Mouse (Mus musculus) bone marrow macrophage, adult 2 months (primary cell): ENCODE results near the gene Sec14l2. TPM values are rescaled to one million over a fixed set of nuclear protein-coding genes. Genes with fewer than 3 reads are reported as not detected.

Source experiments
- H3K27ac ChIP-seq: 2 replicates; pipeline ENCODE4 v1.5.1; 2012; ENCODE audit warnings: low read depth, low read length; ENCODE audit not compliant: insufficient read depth
- H3K4me1 ChIP-seq: 2 replicates; pipeline ENCODE4 v1.6.1; 2012; ENCODE audit warnings: low read length; ENCODE audit not compliant: control insufficient read depth, insufficient read depth
- H3K4me3 ChIP-seq: 2 replicates; pipeline ENCODE4 v1.5.1; 2012; ENCODE audit warnings: mild to moderate bottlenecking, low read length, moderate library complexity; ENCODE audit not compliant: insufficient read depth
- CTCF ChIP-seq: IDR thresholded peaks from 2 replicates; pipeline ENCODE4 v1.5.1; 2012; ENCODE audit warnings: low read depth, mild to moderate bottlenecking, low read length, moderate library complexity
- POLR2A ChIP-seq: IDR thresholded peaks from 2 replicates; pipeline ENCODE4 v1.6.1; 2012; ENCODE audit warnings: mild to moderate bottlenecking, low read depth, low read length, borderline replicate concordance
- polyA plus RNA-seq: library from polyadenylated mRNA; stranded (reverse); fragments of >200 nt; gene quantifications from 2 replicates; pipeline ENCODE4 v1.2.4, GENCODE M21; 2012; ENCODE audit not compliant: missing spikeins, insufficient read depth, insufficient read length

Gene Sec14l2
- polyA plus RNA-seq, 1 experiment = not detected

GRCm38 (mm10) chr11:4103522-4103921 is 19.7 kb downstream of the Sec14l2 start:
- H3K27ac ChIP-seq = no peak overlapping the region
- no peaks in the 10 kb centered on the region; the same call in 1 of the 2 replicates for H3K4me1 ChIP-seq
- H3K4me3 ChIP-seq = no peak overlapping the region
- TF ChIP-seq CTCF = no peak
- TF ChIP-seq POLR2A = no peak

GRCm38 (mm10) chr11:4101851-4102250 is 21.4 kb downstream of the Sec14l2 start:
- Histone ChIP-seq H3K4me1 (peaks cover 4% of the 10 kb centered on the region), H3K4me3 (no peak overlapping the region), H3K27ac (no peak overlapping the region)
- TF ChIP-seq POLR2A = no peak
- TF ChIP-seq CTCF = no peak

DNA sequence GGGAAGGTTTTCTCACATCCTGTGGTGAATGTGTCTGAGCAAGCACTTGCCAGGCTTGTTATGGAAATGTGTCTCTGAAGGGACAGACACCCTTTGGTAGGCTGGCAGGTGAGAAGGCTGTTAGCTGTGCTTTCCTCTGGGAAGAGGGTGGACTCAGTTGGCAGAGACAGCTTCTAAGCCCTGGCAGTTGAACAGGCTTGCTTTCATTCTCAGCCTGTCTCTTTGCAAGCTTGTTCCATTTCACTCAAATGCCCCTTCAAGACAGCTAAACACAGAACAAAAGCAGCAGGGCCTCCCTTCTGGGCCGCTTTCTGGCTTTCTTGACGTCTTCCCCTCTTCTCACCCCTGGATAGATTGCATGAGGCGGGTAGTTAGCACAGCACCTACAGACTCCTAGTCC is 23.8 kb downstream of the Sec14l2 start:
- H3K4me3 ChIP-seq = no peak overlapping the region
- H3K4me1 ChIP-seq = peaks cover 9% of the 10 kb centered on the region
- no peak overlapping the region for H3K27ac ChIP-seq
- no peak for TF ChIP-seq POLR2A
- TF ChIP-seq CTCF = no peak

DNA sequence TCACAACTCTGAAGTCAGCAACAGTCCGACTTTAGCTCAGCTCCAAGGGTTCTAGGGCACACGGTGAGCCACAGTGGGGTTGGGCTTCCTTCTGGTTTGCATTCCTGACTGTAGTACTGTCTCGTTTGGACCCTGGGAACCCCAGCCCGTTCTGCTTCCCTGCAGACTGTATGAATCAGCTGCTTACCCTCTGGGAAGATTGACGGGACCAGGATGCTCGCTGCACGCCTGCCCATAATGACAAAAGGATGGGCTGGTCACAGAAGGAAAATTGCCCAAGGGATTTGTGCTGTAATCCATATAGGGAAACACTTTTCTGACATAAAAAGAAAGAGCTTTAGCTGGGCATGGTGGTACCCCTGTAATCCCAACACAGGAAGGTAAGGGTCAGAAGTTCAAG is 24.4 kb downstream of the Sec14l2 start:
- no peak overlapping the region for H3K27ac ChIP-seq
- TF ChIP-seq CTCF (no peak), POLR2A (no peak)
- no peak overlapping the region for H3K4me3 ChIP-seq
- H3K4me1 ChIP-seq = peaks cover 9% of the 10 kb centered on the region

DNA sequence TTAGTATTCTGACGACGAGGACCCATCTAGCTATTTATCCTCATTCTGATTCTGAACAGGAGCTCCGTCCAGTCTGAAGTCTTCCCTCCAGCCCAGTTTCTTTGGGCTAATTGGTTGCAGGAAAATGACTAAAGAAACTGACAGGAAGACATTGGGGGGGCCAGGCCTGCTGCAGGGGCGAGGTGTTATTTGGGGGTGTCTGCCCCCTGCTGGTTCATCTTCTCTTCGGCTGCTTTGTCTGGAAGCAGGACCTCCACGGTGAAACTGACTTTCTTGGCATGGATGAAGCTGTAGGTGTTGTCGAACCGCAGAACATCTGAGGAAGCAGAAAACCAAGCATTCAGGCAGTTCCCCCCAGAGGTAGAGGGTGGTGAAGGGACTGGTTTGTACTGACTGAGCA is 25.1 kb downstream of the Sec14l2 start:
- peaks cover 9% of the 10 kb centered on the region for H3K4me1 ChIP-seq

GRCm38 (mm10) chr11:4097091-4097621 is 26.1 kb downstream of the Sec14l2 start:
- no peak for TF ChIP-seq POLR2A
- TF ChIP-seq CTCF = no peak
- Histone ChIP-seq H3K4me1 (peaks cover 9% of the 10 kb centered on the region), H3K27ac (peak overlapping the region; percentile 60), H3K4me3 (peak overlapping the region; percentile 68)

More for the DNA sequence above, 25.1 kb downstream of the Sec14l2 start:
- no peak for TF ChIP-seq POLR2A
- TF ChIP-seq CTCF = no peak
- H3K4me3 ChIP-seq = no peak overlapping the region
- no peak overlapping the region for H3K27ac ChIP-seq

DNA sequence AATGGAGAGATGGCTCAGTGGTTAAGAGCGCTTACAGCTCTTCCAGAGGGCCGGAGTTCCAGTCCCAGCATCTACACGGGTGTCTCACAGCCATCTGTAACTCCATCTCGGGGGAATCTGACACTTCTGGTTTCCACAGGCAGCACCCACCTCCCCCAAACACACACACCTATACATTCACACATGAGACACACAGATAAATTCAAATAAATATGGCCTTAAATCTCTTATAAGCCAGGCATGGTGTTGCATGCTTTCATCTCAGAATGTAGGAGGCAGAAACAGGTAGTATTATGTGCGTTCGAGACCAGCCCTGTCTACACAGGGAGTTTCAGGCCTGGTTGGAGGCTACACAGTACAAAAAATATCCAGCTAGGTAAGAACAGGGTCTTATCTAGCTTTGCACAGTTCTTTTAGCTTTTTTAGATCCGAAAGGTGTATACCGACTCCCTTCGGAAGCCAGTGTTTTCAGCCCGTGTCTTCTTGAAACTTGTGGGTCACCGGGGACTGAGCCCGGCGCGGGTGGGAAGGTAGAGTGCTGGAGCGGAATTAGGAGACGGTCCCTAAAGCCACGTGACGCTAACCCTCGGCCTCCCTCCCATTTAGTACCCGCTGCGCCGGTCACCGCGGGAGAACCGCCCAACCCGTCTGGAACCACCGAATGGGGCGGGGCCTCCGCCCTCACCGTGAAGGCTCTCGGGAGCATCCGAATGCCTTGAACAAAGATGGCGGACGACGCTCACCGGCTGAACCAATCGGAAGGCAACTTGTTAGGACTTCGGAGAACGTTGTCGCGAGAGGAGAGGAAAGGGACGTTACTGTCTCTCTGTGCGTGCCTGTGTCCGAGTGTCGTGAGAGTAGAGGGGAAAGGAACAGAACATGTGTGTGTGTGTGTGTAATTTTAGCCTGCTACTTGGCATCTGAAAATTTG is 26.9 kb downstream of the Sec14l2 start:
- Histone ChIP-seq H3K4me3 (peak overlapping the region; percentile 68), H3K4me1 (peaks cover 9% of the 10 kb centered on the region), H3K27ac (peak overlapping the region; percentile 61)
- no peak for TF ChIP-seq CTCF
- no peak for TF ChIP-seq POLR2A

GRCm38 (mm10) chr11:4095171-4096053 is 27.8 kb downstream of the Sec14l2 start, which contains the start of gene Mtfp1:
TSS of gene Mtfp1 (minus strand) at chr11:4095445.
- Histone ChIP-seq H3K27ac (peak within 1 kb of the TSS; percentile 61), H3K4me1 (peaks cover 9% of the 10 kb centered on the region), H3K4me3 (peak within 1 kb of the TSS; percentile 81)
- TF ChIP-seq CTCF (no peak), POLR2A (no peak)

DNA sequence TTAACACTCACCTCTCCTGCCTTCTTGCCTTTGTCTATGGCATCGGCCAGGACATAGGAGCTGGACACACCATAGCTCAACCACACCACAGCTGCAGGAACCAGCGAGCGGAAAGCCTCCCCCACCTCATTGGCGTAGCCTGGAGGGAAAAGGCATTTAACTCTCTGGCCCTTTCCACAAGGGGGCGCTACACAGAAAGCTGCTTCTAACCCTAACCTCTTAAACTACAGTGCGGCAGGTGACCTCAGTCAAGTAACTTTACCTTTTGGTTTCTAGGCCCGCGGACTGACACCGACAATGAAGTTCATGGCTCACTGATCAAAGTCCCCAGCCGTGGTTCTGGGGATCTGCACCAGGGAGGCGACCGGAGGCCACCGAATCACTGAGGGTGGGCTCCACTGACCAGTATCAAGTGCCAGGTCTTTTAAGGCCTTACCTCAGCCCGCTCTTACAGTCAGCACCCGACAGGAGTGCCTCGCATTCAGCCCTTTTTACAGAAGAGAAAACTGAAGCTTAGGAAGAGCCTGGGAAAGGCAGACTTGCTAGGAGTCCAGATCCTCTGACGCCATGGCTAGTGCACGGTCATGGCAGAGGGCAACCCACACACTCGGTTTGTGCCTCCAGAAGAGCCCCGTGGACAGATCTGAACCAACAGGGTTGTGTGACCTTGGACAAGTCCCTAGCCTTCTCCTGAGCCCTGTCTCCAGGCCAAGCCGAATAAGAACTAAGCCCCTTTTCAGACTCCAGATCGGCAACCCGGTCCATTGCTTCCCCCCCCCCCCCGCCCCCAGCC is 28.6 kb downstream of the Sec14l2 start:
- Histone ChIP-seq H3K4me1 (peaks cover 9% of the 10 kb centered on the region), H3K4me3 (peak overlapping the region; percentile 81), H3K27ac (no peak overlapping the region)

More for the DNA sequence above, 28.6 kb downstream of the Sec14l2 start:
- TF ChIP-seq CTCF (peak; percentile 95), POLR2A (no peak)
